Mouse (Mus musculus) left cerebral cortex, adult 18-20 months (tissue): ENCODE measurements around the gene Zfr. TPM values are rescaled to one million over a fixed set of nuclear protein-coding genes. Genes with fewer than 3 reads are reported as not detected.
"Not testable (repeated sequence)": the region's sequence is repeated elsewhere in the genome, so short reads cannot be mapped to it uniquely, and the experiment has no call there.

Experiments
- DNase-seq, 2 experiments: peaks; one replicate each; pipeline ENCODE4 v3.0.0; 2021 to 2022; ENCODE audit warnings: low spot score in 2 of 2, mixed read lengths in 1 of 2
- total RNA-seq, 2 experiments: library from RNA; stranded (reverse); gene quantifications; 2 replicates each; pipeline ENCODE4 v1.2.3; 2021

The Zfr gene
- total RNA-seq, 2 experiments from 2014 or later = 334 to 364 TPM

GRCm38 (mm10) chr15:12193880-12194816 is 76.5 kb downstream of the Zfr start:
- DNase-seq = no peak

GRCm38 (mm10) chr15:12194817-12195735 is 77.4 kb downstream of the Zfr start:
- no peak for DNase-seq

- DNase-seq = no peak
Observed at GRCm38 (mm10) chr15:12195966-12196365, 78.3 kb downstream of the Zfr start.

- DNase-seq = peak; percentile 52 to 62
Observed at GRCm38 (mm10) chr15:12196410-12197191, 79.0 kb downstream of the Zfr start.

- no peak for DNase-seq
Observed at GRCm38 (mm10) chr15:12197361-12197760, 79.7 kb downstream of the Zfr start.

- DNase-seq = no peak
Observed at GRCm38 (mm10) chr15:12200021-12200420, 82.4 kb downstream of the Zfr start.

- DNase-seq = no peak
Observed at GRCm38 (mm10) chr15:12201856-12202255, 84.2 kb downstream of the Zfr start.

GRCm38 (mm10) chr15:12202456-12202855 is 84.8 kb downstream of the Zfr start:
- no peak for DNase-seq

- DNase-seq = not testable (repeated sequence)
Observed at GRCm38 (mm10) chr15:12203008-12203407, 85.4 kb downstream of the Zfr start.

- DNase-seq = no peak
Observed at GRCm38 (mm10) chr15:12203512-12204318, 86.1 kb downstream of the Zfr start.

- DNase-seq = peak; percentile 99 to 100
Observed at GRCm38 (mm10) chr15:12204319-12205159, 86.9 kb downstream of the Zfr start, which contains the start of gene Mtmr12. Gene Mtmr12 (plus strand): TSS chr15:12205028.

GRCm38 (mm10) chr15:12205160-12205901 is 87.7 kb downstream of the Zfr start:
- DNase-seq = peak in 1 of 2 experiments; percentile 36

GRCm38 (mm10) chr15:12205902-12206645 is 88.4 kb downstream of the Zfr start:
- no peak for DNase-seq

GRCm38 (mm10) chr15:12206646-12207222 is 89.1 kb downstream of the Zfr start:
- DNase-seq = no peak

GRCm38 (mm10) chr15:12207556-12208090 is 90.0 kb downstream of the Zfr start:
- DNase-seq = no peak

- peak; percentile 75 to 88 for DNase-seq
Observed at GRCm38 (mm10) chr15:12211577-12211976, 93.9 kb downstream of the Zfr start.

- DNase-seq = no peak
Observed at GRCm38 (mm10) chr15:12212266-12212665, 94.6 kb downstream of the Zfr start.
